Mouse (Mus musculus) c-Kit-positive CD71-negative TER-119-negative erythroid progenitor cells, embryonic 14.5 days (primary cell): Measurements from ENCODE around the gene Mon1b.

Experiments used
- DNase-seq: peaks from one replicate; pipeline ENCODE4 v3.0.0-alpha.2; 2013; ENCODE audit warnings: low read depth

Mon1b gene

DNA sequence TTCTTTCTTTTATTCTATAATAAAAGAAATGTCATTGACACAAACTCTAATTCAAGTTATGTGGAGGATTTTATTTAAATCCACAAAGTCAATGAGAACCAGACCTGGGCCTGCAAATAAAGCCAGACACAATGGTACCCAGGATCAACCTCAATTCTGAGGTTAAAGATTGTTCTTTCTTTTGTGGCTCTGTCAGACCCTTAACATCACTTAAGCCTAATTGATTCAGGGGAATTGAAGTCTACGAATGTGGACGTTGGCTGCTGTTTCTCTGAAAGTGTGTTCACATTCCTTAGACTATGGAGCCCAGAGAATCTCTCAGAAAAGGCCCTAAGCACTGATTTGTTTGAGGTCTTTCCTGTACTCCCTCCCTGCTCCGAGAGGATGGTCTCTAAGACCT lies 37.9 kb downstream of the Mon1b start:
- no peak for DNase-seq

DNA sequence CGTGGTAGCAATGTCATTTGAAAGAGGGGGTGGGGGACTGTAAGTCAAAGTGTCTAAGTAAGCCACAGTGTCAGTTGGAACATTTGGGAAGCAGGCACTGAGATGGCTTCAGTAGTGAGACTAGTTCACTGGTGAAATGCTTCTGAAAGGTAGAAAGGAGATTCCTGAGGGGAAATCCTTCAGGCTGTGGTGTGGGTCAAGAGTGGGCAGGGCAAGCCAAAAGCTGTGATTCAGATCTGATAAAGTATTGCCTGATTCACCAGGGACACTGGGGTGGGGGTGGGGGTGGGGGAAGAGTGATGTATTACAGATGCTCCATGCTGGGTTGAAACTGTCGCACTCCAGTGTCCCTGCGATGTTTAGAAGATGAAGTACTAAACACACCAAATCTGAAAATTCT lies 39.2 kb downstream of the Mon1b start:
- DNase-seq, result no peak

DNA sequence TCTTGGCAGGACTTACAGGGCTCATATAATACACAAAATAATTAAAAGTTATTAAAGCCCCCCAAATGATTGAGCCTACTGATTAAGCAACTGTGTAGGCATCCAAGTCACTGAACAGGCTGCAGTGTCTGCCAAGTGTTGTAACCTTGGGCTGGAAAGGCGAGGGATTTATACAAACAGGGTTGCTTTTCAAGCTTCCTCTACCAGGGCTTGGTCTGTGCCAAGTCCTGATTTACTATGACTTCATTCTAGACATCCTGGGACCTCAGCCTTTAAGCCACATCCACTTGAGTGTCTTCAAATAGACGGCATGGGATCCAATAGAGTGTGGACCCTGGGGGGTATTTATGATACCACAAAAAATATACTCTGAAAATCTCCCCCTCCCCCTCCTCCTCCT lies 39.9 kb downstream of the Mon1b start:
- no peak for DNase-seq

DNA sequence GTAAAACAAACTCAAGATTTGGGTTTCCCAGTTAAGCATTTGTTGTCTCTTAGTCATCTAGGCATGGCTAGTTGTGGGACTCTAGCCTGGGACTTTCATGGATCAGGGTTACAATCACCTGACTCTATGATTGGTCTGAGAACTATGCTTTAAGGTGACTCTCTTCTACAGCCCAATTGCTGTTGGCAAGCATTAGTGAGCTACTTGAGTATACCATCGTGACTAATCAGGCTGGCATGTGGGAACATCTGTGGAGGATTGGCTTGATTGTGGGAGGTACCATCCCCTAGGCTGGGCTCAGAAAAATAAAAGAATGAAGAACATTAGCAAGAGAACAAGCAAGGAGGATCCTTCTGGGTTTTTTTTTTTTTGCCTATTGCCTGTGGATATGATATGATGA lies 41.4 kb downstream of the Mon1b start:
- DNase-seq, result no peak

DNA sequence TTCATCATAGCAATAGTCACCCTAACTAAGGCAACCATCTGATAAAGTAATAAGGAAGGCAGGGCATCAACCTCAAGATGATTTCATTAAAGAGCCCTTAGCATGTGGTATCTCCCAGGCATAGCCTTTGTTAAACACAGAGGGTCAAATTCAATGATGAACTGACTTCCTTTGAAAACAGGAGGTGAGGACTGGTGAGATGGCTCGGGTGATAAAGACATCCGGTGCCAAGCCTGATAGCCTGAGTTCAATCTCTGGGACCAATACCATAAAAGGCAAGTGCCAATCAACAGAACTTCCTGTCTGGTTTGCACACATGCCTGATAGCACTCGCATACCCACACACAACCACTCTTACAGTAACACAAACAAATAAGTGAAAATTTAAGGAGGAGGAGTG lies 44.0 kb downstream of the Mon1b start:
- DNase-seq, result no peak

DNA sequence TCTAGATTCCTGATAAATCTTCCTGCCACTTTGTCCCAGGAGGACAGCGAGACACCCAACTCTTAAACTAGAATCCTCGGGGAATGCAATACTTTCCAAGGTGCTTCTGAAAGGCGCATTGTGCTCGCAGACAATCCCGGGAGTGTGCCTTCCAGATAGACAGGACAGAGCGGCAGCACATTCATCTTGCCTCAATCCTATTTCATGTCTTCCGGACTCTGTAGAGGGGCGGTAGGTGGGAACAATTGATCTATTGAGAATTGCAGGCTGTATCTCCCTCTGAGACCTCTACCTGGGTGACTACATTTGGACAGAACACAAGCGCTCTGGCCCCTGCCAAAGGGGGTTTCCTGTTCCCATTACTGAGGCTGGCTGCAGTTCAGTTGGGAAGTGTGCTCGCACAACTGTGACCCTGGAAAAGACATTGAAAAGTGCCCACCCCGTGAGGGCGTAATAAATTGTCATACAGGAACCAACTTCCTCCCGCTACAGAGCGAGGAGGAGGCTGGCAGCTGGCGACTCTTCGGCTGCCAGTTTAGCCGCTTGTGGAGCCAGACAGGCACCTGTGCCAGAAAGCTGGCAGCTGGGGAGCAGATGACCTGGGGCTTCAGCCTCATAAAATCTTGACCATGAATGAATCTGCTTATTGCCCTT lies 52.6 kb downstream of the Mon1b start:
- no peak for DNase-seq

DNA sequence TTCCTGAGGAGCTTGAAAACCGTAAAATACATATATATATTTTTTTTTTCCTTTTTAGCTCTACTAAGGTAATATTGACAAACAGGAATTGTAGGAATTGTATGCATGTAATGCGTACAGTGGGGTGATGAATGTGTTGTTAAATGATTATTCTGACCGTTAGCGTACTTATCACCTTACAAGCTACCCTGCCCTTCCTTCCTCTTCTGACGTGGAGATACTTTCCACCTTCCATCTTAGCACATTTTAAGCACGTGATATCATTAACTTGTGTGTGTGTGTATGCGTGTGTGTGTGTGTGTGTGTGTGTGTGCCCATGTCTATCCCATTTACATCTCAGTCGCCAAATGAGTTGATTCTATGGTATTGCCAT lies 53.1 kb downstream of the Mon1b start:
- DNase-seq, result no peak

DNA sequence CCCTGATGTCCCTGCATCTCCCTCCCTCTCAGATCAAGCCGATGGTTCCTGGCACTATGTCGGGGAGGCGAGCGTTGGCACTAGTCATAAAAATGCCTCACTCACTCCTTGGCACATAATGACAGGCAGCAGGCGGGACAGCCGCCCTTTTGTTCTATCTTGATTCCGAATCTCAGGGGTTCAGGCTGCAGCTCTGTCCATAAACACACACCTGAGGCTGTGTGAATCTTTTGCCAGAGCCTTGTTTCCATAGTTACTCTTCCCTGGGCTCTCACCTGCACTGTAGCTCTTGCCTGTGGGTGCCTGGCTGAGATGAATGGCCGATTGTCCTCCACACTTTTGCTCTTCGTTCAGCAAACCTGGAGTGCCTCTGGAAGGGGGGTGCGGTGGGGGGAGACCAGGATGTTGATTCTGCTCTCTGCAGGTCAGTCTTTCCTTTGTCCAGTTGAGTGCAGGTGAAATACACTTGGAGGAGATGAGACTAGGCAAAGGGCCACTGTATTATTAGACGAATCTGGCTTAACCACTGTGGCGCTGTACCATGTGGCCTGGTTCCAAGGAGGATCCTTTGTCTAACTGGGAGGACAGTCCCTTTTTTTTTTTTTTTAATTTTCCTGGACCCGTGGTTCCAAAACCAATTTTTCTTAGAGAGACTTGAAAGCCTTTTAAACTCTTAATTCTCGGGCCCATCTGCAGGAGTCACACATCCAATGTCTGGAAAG lies 56.4 kb downstream of the Mon1b start:
- DNase-seq, result no peak
